31 mouse cellular contexts compared by ENCODE assay signal in genomic region chr14:36245849-36246248, GRCm38 (mm10).
"Had no signal": no experiment of that assay in that cellular context is flagged by ENCODE, and none has a peak within 500 bp of the region (broad histone marks: within the 10 kb centered on the region; RNA-seq: fewer than 3 reads in every experiment).

No protein-coding gene starts in this region.

- H3K9ac ChIP-seq: limb, embryonic 12.5 days; limb, embryonic 13.5 days; limb, embryonic 15.5 days; liver, embryonic 12.5 days; liver, embryonic 13.5 days; liver, embryonic 14.5 days; liver, embryonic 15.5 days; liver, postnatal 0 days; lung, embryonic 14.5 days; lung, embryonic 15.5 days; midbrain, embryonic 12.5 days; midbrain, embryonic 13.5 days; midbrain, embryonic 15.5 days had no signal

- H3K9me3 ChIP-seq: limb, embryonic 10.5 days; limb, embryonic 12.5 days; limb, embryonic 13.5 days; limb, embryonic 15.5 days; liver, embryonic 12.5 days; liver, embryonic 13.5 days; liver, embryonic 15.5 days; lung, embryonic 15.5 days; megakaryocyte, embryonic 14.5 days; midbrain, embryonic 10.5 days; midbrain, embryonic 12.5 days; midbrain, embryonic 13.5 days; midbrain, embryonic 15.5 days had no signal

- H3K4me1 ChIP-seq: limb, embryonic 10.5 days; limb, embryonic 12.5 days; limb, embryonic 13.5 days; limb, embryonic 15.5 days; liver, embryonic 12.5 days; liver, embryonic 13.5 days; liver, embryonic 15.5 days; lung, embryonic 15.5 days; megakaryocyte, embryonic 14.5 days; midbrain, embryonic 10.5 days; midbrain, embryonic 12.5 days; midbrain, embryonic 13.5 days; midbrain, embryonic 15.5 days had no signal

- DNase-seq: left cerebral cortex, postnatal 4 days; liver; liver, embryonic 13.5 days; liver, postnatal 0 days; lung, adult 18-20 months; lung, adult 2 months; lung, embryonic 14.5 days; lung, postnatal 10 days; lung, postnatal 14 days; lung, postnatal 36 days; lung, postnatal 4 days; midbrain, embryonic 14.5 days had no signal

- H3K4me2 ChIP-seq: limb, embryonic 12.5 days; limb, embryonic 13.5 days; limb, embryonic 15.5 days; liver, embryonic 11.5 days; liver, embryonic 12.5 days; liver, embryonic 13.5 days; liver, embryonic 15.5 days; lung, embryonic 14.5 days; lung, embryonic 15.5 days; midbrain, embryonic 11.5 days; midbrain, embryonic 12.5 days; midbrain, embryonic 13.5 days; midbrain, embryonic 15.5 days had no signal

- ATAC-seq: liver, embryonic 12.5 days; liver, postnatal 0 days; lung, postnatal 0 days; midbrain, embryonic 13.5 days; midbrain, embryonic 15.5 days; midbrain, embryonic 16.5 days had no signal

- H3K27ac ChIP-seq: limb, embryonic 10.5 days; limb, embryonic 12.5 days; limb, embryonic 13.5 days; limb, embryonic 15.5 days; liver, embryonic 12.5 days; liver, embryonic 13.5 days; liver, embryonic 14.5 days; liver, embryonic 15.5 days; lung, embryonic 15.5 days; macrophage; midbrain, embryonic 10.5 days; midbrain, embryonic 12.5 days; midbrain, embryonic 13.5 days; midbrain, embryonic 15.5 days had no signal

- H3K27me3 ChIP-seq: limb, embryonic 12.5 days; limb, embryonic 13.5 days; limb, embryonic 15.5 days; liver, embryonic 12.5 days; liver, embryonic 13.5 days; liver, embryonic 15.5 days; lung, embryonic 15.5 days; megakaryocyte, embryonic 14.5 days; midbrain, embryonic 12.5 days; midbrain, embryonic 13.5 days; midbrain, embryonic 15.5 days had no signal

- H3K36me3 ChIP-seq: limb, embryonic 10.5 days; limb, embryonic 12.5 days; limb, embryonic 13.5 days; limb, embryonic 15.5 days; liver, embryonic 12.5 days; liver, embryonic 13.5 days; liver, embryonic 15.5 days; lung, embryonic 15.5 days; midbrain, embryonic 10.5 days; midbrain, embryonic 12.5 days; midbrain, embryonic 13.5 days; midbrain, embryonic 15.5 days had no signal

- H3K4me3 ChIP-seq: limb, embryonic 10.5 days; limb, embryonic 12.5 days; limb, embryonic 13.5 days; limb, embryonic 15.5 days; liver, embryonic 12.5 days; liver, embryonic 13.5 days; liver, embryonic 15.5 days; lung, embryonic 15.5 days; megakaryocyte, embryonic 14.5 days; midbrain, embryonic 10.5 days; midbrain, embryonic 12.5 days; midbrain, embryonic 13.5 days; midbrain, embryonic 15.5 days; myocyte had no signal
